Mouse (Mus musculus) bone marrow macrophage, adult 2 months (primary cell): ENCODE measurements around the gene Aldh3b1. TPM values are rescaled to one million over a fixed set of nuclear protein-coding genes. Genes with fewer than 3 reads are reported as not detected.
"Not testable (repeated sequence)": the region's sequence is repeated elsewhere in the genome, so short reads cannot be mapped to it uniquely, and the experiment has no call there.

Source experiments
- H3K27ac ChIP-seq: 2 replicates; pipeline ENCODE4 v1.5.1; 2012; ENCODE audit warnings: low read depth, low read length; ENCODE audit not compliant: insufficient read depth
- H3K4me1 ChIP-seq: 2 replicates; pipeline ENCODE4 v1.6.1; 2012; ENCODE audit warnings: low read length; ENCODE audit not compliant: control insufficient read depth, insufficient read depth
- H3K4me3 ChIP-seq: 2 replicates; pipeline ENCODE4 v1.5.1; 2012; ENCODE audit warnings: mild to moderate bottlenecking, low read length, moderate library complexity; ENCODE audit not compliant: insufficient read depth
- CTCF ChIP-seq: IDR thresholded peaks from 2 replicates; pipeline ENCODE4 v1.5.1; 2012; ENCODE audit warnings: low read depth, mild to moderate bottlenecking, low read length, moderate library complexity
- POLR2A ChIP-seq: IDR thresholded peaks from 2 replicates; pipeline ENCODE4 v1.6.1; 2012; ENCODE audit warnings: mild to moderate bottlenecking, low read depth, low read length, borderline replicate concordance
- polyA plus RNA-seq: library from polyadenylated mRNA; stranded (reverse); fragments of >200 nt; gene quantifications from 2 replicates; pipeline ENCODE4 v1.2.4, GENCODE M21; 2012; ENCODE audit not compliant: missing spikeins, insufficient read depth, insufficient read length

Aldh3b1 gene
- polyA plus RNA-seq, 1 experiment: 83.9 TPM

- peaks cover 3% of the 10 kb centered on the region; the same call in 1 of the 2 replicates for H3K4me1 ChIP-seq
- no peak for TF ChIP-seq CTCF
- TF ChIP-seq POLR2A: no peak
- H3K4me3 ChIP-seq: no peak within 1 kb of the TSS
- no peak within 1 kb of the TSS for H3K27ac ChIP-seq
Observed at GRCm38 (mm10) chr19:3958470-3958869, 28.9 kb upstream of the Aldh3b1 start, which contains the start of gene Aldh3b3. TSS of gene Aldh3b3 (plus strand) at chr19:3958645.

- H3K4me1 ChIP-seq, H3K4me3 ChIP-seq, H3K27ac ChIP-seq: not testable (repeated sequence)
Observed at GRCm38 (mm10) chr19:3957296-3958036, 27.9 kb upstream of the Aldh3b1 start.

- no peak for TF ChIP-seq POLR2A
- no peak overlapping the region for H3K4me3 ChIP-seq
- peaks cover 10% of the 10 kb centered on the region for H3K4me1 ChIP-seq
- H3K27ac ChIP-seq: no peak overlapping the region
Observed at GRCm38 (mm10) chr19:3955804-3956203, 26.2 kb upstream of the Aldh3b1 start.

- TF ChIP-seq CTCF (no peak), POLR2A (no peak)
- Histone ChIP-seq H3K27ac (no peak overlapping the region), H3K4me3 (no peak overlapping the region), H3K4me1 (peaks cover 16% of the 10 kb centered on the region)
Observed at GRCm38 (mm10) chr19:3955033-3955432, 25.4 kb upstream of the Aldh3b1 start.

- no peak overlapping the region for H3K4me3 ChIP-seq
- H3K27ac ChIP-seq: no peak overlapping the region
- H3K4me1 ChIP-seq: peaks cover 21% of the 10 kb centered on the region
- TF ChIP-seq POLR2A: no peak
- TF ChIP-seq CTCF: no peak
Observed at GRCm38 (mm10) chr19:3952099-3952498, 22.5 kb upstream of the Aldh3b1 start.

GRCm38 (mm10) chr19:3951461-3951860 lies 21.9 kb upstream of the Aldh3b1 start:
- Histone ChIP-seq H3K4me3 (no peak overlapping the region), H3K4me1 (peaks cover 21% of the 10 kb centered on the region), H3K27ac (no peak overlapping the region)
- TF ChIP-seq POLR2A (no peak), CTCF (no peak)

- TF ChIP-seq POLR2A (no peak), CTCF (no peak)
- Histone ChIP-seq H3K4me1 (peaks cover 26% of the 10 kb centered on the region), H3K27ac (no peak overlapping the region), H3K4me3 (no peak overlapping the region)
Observed at GRCm38 (mm10) chr19:3950331-3950730, 20.7 kb upstream of the Aldh3b1 start.

- no peak overlapping the region for H3K4me3 ChIP-seq
- H3K27ac ChIP-seq: no peak overlapping the region
- no peak for TF ChIP-seq POLR2A
- no peak for TF ChIP-seq CTCF
- peaks cover 23% of the 10 kb centered on the region for H3K4me1 ChIP-seq
Observed at GRCm38 (mm10) chr19:3948546-3948945, 18.9 kb upstream of the Aldh3b1 start.

- Histone ChIP-seq H3K4me3 (no peak overlapping the region), H3K27ac (no peak overlapping the region), H3K4me1 (peaks cover 23% of the 10 kb centered on the region)
- TF ChIP-seq CTCF: no peak
- TF ChIP-seq POLR2A: no peak
Observed at GRCm38 (mm10) chr19:3947813-3948212, 18.2 kb upstream of the Aldh3b1 start.

GRCm38 (mm10) chr19:3946715-3947114 lies 17.1 kb upstream of the Aldh3b1 start:
- TF ChIP-seq CTCF (peak; percentile 42; the same call in 1 of the 2 replicates), POLR2A (no peak)
- Histone ChIP-seq H3K4me3 (no peak overlapping the region), H3K27ac (no peak overlapping the region), H3K4me1 (peaks cover 24% of the 10 kb centered on the region)

- H3K27ac ChIP-seq: no peak overlapping the region
- peaks cover 19% of the 10 kb centered on the region for H3K4me1 ChIP-seq
- no peak for TF ChIP-seq CTCF
- no peak overlapping the region for H3K4me3 ChIP-seq
Observed at GRCm38 (mm10) chr19:3945872-3946564, 16.4 kb upstream of the Aldh3b1 start.
